17 mouse cellular contexts compared by ENCODE assay signal in genomic region chr13:44601024-44601423, GRCm38 (mm10).
"Had no signal": no experiment of that assay in that cellular context is flagged by ENCODE, and none has a peak within 500 bp of the region (broad histone marks: within the 10 kb centered on the region; RNA-seq: fewer than 3 reads in every experiment).

No protein-coding gene starts in this region.

- ATAC-seq: hindbrain, postnatal 0 days; intestine, embryonic 16.5 days; liver, embryonic 12.5 days had no signal

- DNase-seq: gastrocnemius, adult 2 months; gastrocnemius, postnatal 10 days; gastrocnemius, postnatal 25 days; heart, adult 11 months; heart, adult 2 months; heart, postnatal 14 days; heart, postnatal 36 days; kidney, adult 11 months; kidney, adult 2 months; kidney, postnatal 14 days; kidney, postnatal 36 days; layer of hippocampus, adult 9-11 months; layer of hippocampus, postnatal 36 days; left cerebral cortex, postnatal 4 days had no signal
